Mouse (Mus musculus): ENCODE data around the gene Pou6f2.

DNA sequence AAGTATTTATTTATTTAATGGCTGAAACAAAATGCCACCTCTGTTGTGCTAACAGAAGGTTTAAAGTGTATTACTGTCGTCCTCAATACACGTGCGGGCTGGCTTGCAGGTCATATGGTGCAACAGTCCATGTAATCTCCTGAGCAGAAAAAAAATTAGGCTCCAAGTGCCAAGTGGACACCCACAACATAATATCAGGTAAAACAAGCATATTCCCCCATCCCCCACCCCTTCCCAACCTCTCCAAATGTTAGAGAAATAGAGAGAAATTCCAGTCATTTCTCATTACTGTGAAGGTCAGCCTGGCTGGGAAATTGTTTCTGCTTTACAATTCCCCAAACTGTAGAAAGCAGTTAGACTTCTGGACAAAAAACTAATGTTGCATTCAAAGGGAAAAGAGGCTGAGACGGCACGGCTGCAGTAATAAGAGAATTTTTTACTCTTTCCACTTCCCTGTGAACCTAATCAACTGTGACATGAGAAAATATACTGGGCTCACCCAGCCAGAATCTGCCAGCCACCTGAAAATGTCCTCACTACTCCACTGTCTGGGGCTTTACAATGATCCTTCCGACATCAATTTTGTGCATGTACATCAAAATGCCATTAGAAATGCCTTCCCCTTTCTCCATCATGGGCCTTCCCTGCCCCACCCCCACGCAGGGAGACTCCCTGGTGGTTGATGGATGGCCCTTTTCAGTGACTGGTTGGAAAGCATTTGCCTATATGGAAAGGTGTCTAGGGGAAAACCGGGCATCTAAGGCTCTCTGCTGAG, 192.8 kb downstream of the Pou6f2 start:
- TF ChIP-seq ZNF384 (IDR thresholded peaks at IDR 0.05; ENCODE audit: low read depth, low read length) (no peak), CHD2 (IDR thresholded peaks at IDR 0.05; ENCODE audit: low read depth, low read length) (no peak)

Data from ES-E14 (cell line).